Mouse (Mus musculus): ENCODE measurements around the gene Fitm2. TPM values are rescaled to one million over a fixed set of nuclear protein-coding genes. Genes with fewer than 3 reads are reported as not detected.

Gene Fitm2
- total and polyA plus RNA-seq, 2 experiments, result 19.5 to 19.8 TPM

- no peaks in the 10 kb centered on the region for H3K79me2 ChIP-seq (ENCODE audit: control insufficient read depth, insufficient read depth, low read length)
- H3K9ac ChIP-seq (ENCODE audit: low read depth, low read length), result no peak overlapping the region
- H3K27me3 ChIP-seq (ENCODE audit: control insufficient read depth, insufficient read depth, low read length), result no peaks in the 10 kb centered on the region
- H3K36me3 ChIP-seq (ENCODE audit: control insufficient read depth, insufficient read depth, low read length), result no peaks in the 10 kb centered on the region
- WGBS, result 79% methylated on average over 5 of the region's 5 CpGs
- TF ChIP-seq POLR2A (IDR thresholded peaks at IDR 0.05; ENCODE audit: extremely low read depth, insufficient read depth, low read length) (no peak), CTCF (IDR thresholded peaks at IDR 0.05; ENCODE audit: low read depth, low read length) (no peak)
- H3K27ac ChIP-seq (replicated peaks; ENCODE audit: insufficient read depth, low read depth, low read length), result no peak overlapping the region
- H3K4me3 ChIP-seq (ENCODE audit: insufficient read depth, low read depth, low read length), result no peak overlapping the region
- no peak for DNase-seq (ENCODE audit: extremely low read depth, low read depth, low spot score)
- H3K4me1 ChIP-seq (ENCODE audit: control insufficient read depth, insufficient read depth, low read length), result peaks cover 5% of the 10 kb centered on the region; the same call in 1 of the 2 replicates
Measured at GRCm38 (mm10) chr2:163493031-163493430, 20.6 kb upstream of the Fitm2 start.

- TF ChIP-seq CTCF (IDR thresholded peaks at IDR 0.05; ENCODE audit: low read depth, low read length), result no peak
- no peak for TF ChIP-seq POLR2A (IDR thresholded peaks at IDR 0.05; ENCODE audit: extremely low read depth, insufficient read depth, low read length)
- Histone ChIP-seq H3K9ac (ENCODE audit: low read depth, low read length) (no peak within 1 kb of the TSS), H3K36me3 (ENCODE audit: control insufficient read depth, insufficient read depth, low read length) (no peaks in the 10 kb centered on the region), H3K4me1 (ENCODE audit: control insufficient read depth, insufficient read depth, low read length) (peaks cover 5% of the 10 kb centered on the region; the same call in 1 of the 2 replicates), H3K27me3 (ENCODE audit: control insufficient read depth, insufficient read depth, low read length) (no peaks in the 10 kb centered on the region), H3K4me3 (ENCODE audit: insufficient read depth, low read depth, low read length) (no peak within 1 kb of the TSS), H3K79me2 (ENCODE audit: control insufficient read depth, insufficient read depth, low read length) (no peaks in the 10 kb centered on the region), H3K27ac (replicated peaks; ENCODE audit: insufficient read depth, low read depth, low read length) (no peak within 1 kb of the TSS)
- 86% methylated on average over 5 of the region's 5 CpGs for WGBS
- no peak for DNase-seq (ENCODE audit: extremely low read depth, low read depth, low spot score)
Measured at GRCm38 (mm10) chr2:163492018-163492417, 19.6 kb upstream of the Fitm2 start, which contains the start of gene R3hdml. R3hdml (plus strand) TSS chr2:163492318.

GRCm38 (mm10) chr2:163491351-163491750, 18.9 kb upstream of the Fitm2 start:
- no peaks in the 10 kb centered on the region for H3K27me3 ChIP-seq (ENCODE audit: control insufficient read depth, insufficient read depth, low read length)
- no peak overlapping the region for H3K9ac ChIP-seq (ENCODE audit: low read depth, low read length)
- TF ChIP-seq CTCF (IDR thresholded peaks at IDR 0.05; ENCODE audit: low read depth, low read length), result no peak
- H3K79me2 ChIP-seq (ENCODE audit: control insufficient read depth, insufficient read depth, low read length), result no peaks in the 10 kb centered on the region
- DNase-seq (ENCODE audit: extremely low read depth, low read depth, low spot score), result no peak
- no peak overlapping the region for H3K4me3 ChIP-seq (ENCODE audit: insufficient read depth, low read depth, low read length)
- WGBS, result 72% methylated on average over 7 of the region's 7 CpGs
- 0 out of 2 replicates have a peak, but pooled peaks cover 2% of the 10 kb centered on the region for H3K4me1 ChIP-seq (ENCODE audit: control insufficient read depth, insufficient read depth, low read length)
- no peak overlapping the region for H3K27ac ChIP-seq (replicated peaks; ENCODE audit: insufficient read depth, low read depth, low read length)
- no peaks in the 10 kb centered on the region for H3K36me3 ChIP-seq (ENCODE audit: control insufficient read depth, insufficient read depth, low read length)

- no peak overlapping the region for H3K9ac ChIP-seq (ENCODE audit: low read depth, low read length)
- H3K4me1 ChIP-seq (ENCODE audit: control insufficient read depth, insufficient read depth, low read length), result 0 out of 2 replicates have a peak, but pooled peaks cover 2% of the 10 kb centered on the region
- no peak overlapping the region for H3K4me3 ChIP-seq (ENCODE audit: insufficient read depth, low read depth, low read length)
- 92% methylated on average over 17 of the region's 17 CpGs for WGBS
- H3K36me3 ChIP-seq (ENCODE audit: control insufficient read depth, insufficient read depth, low read length), result no peaks in the 10 kb centered on the region
- TF ChIP-seq POLR2A (IDR thresholded peaks at IDR 0.05; ENCODE audit: extremely low read depth, insufficient read depth, low read length), result no peak
- no peak for TF ChIP-seq CTCF (IDR thresholded peaks at IDR 0.05; ENCODE audit: low read depth, low read length)
- H3K79me2 ChIP-seq (ENCODE audit: control insufficient read depth, insufficient read depth, low read length), result no peaks in the 10 kb centered on the region
- no peaks in the 10 kb centered on the region for H3K27me3 ChIP-seq (ENCODE audit: control insufficient read depth, insufficient read depth, low read length)
- no peak overlapping the region for H3K27ac ChIP-seq (replicated peaks; ENCODE audit: insufficient read depth, low read depth, low read length)
- DNase-seq (ENCODE audit: extremely low read depth, low read depth, low spot score), result no peak
Measured at GRCm38 (mm10) chr2:163490656-163491055, 18.2 kb upstream of the Fitm2 start.

GRCm38 (mm10) chr2:163489725-163490291, 17.4 kb upstream of the Fitm2 start:
- Histone ChIP-seq H3K27ac (replicated peaks; ENCODE audit: insufficient read depth, low read depth, low read length) (no peak overlapping the region), H3K27me3 (ENCODE audit: control insufficient read depth, insufficient read depth, low read length) (no peaks in the 10 kb centered on the region), H3K4me1 (ENCODE audit: control insufficient read depth, insufficient read depth, low read length) (0 out of 2 replicates have a peak, but pooled peaks cover 2% of the 10 kb centered on the region), H3K36me3 (ENCODE audit: control insufficient read depth, insufficient read depth, low read length) (no peaks in the 10 kb centered on the region), H3K79me2 (ENCODE audit: control insufficient read depth, insufficient read depth, low read length) (no peaks in the 10 kb centered on the region), H3K4me3 (ENCODE audit: insufficient read depth, low read depth, low read length) (no peak overlapping the region), H3K9ac (ENCODE audit: low read depth, low read length) (no peak overlapping the region)
- no peak for DNase-seq (ENCODE audit: extremely low read depth, low read depth, low spot score)
- WGBS, result 63% methylated on average over 5 of the region's 5 CpGs
- TF ChIP-seq POLR2A (IDR thresholded peaks at IDR 0.05; ENCODE audit: extremely low read depth, insufficient read depth, low read length) (no peak), CTCF (IDR thresholded peaks at IDR 0.05; ENCODE audit: low read depth, low read length) (no peak)

GRCm38 (mm10) chr2:163487360-163487759, 14.9 kb upstream of the Fitm2 start:
- WGBS, result 67% methylated on average over 3 of the region's 3 CpGs
- no peak overlapping the region for H3K4me3 ChIP-seq (ENCODE audit: insufficient read depth, low read depth, low read length)
- H3K27ac ChIP-seq (replicated peaks; ENCODE audit: insufficient read depth, low read depth, low read length), result no peak overlapping the region
- H3K36me3 ChIP-seq (ENCODE audit: control insufficient read depth, insufficient read depth, low read length), result no peaks in the 10 kb centered on the region
- DNase-seq (ENCODE audit: extremely low read depth, low read depth, low spot score), result no peak
- TF ChIP-seq POLR2A (IDR thresholded peaks at IDR 0.05; ENCODE audit: extremely low read depth, insufficient read depth, low read length) (no peak), CTCF (IDR thresholded peaks at IDR 0.05; ENCODE audit: low read depth, low read length) (no peak)
- H3K9ac ChIP-seq (ENCODE audit: low read depth, low read length), result no peak overlapping the region
- H3K4me1 ChIP-seq (ENCODE audit: control insufficient read depth, insufficient read depth, low read length), result no peaks in the 10 kb centered on the region
- H3K79me2 ChIP-seq (ENCODE audit: control insufficient read depth, insufficient read depth, low read length), result no peaks in the 10 kb centered on the region
- H3K27me3 ChIP-seq (ENCODE audit: control insufficient read depth, insufficient read depth, low read length), result no peaks in the 10 kb centered on the region

Data from liver, adult 2 months (tissue).